Mouse (Mus musculus) myocyte (in vitro differentiated cells): Measurements from ENCODE around the gene Hsd17b11.

Experiments used
- E2F4 ChIP-seq: IDR thresholded peaks from one replicate; pipeline ENCODE4 v1.6.1; 2011; ENCODE audit warnings: mild to moderate bottlenecking, control low read depth, moderate library complexity; ENCODE audit not compliant: insufficient read depth
- MAX ChIP-seq: IDR thresholded peaks from one replicate; pipeline ENCODE4 v1.6.1; 2011; ENCODE audit warnings: low read depth, mild to moderate bottlenecking, control low read depth
- MYOG ChIP-seq, 3 experiments: IDR thresholded peaks; one replicate each; pipeline ENCODE4 v1.6.1; 2011; ENCODE audit warnings: control low read depth in 2 of 3, low read depth in 2 of 3, mild to moderate bottlenecking in 2 of 3; ENCODE audit not compliant: insufficient read length in 2 of 3, control insufficient read depth in 1 of 3, insufficient read depth in 1 of 3
- POLR2A ChIP-seq: IDR thresholded peaks from one replicate; pipeline ENCODE4 v1.6.1; 2011; ENCODE audit warnings: low read depth, mild to moderate bottlenecking, control low read depth, moderate library complexity; ENCODE audit not compliant: insufficient read length
- POLR2AphosphoS2 ChIP-seq: IDR thresholded peaks from one replicate; pipeline ENCODE4 v1.6.1; 2011; ENCODE audit warnings: low read depth, control low read depth; ENCODE audit not compliant: insufficient read length
- TCF12 ChIP-seq: IDR thresholded peaks from one replicate; pipeline ENCODE4 v1.6.1; 2011; ENCODE audit warnings: mild to moderate bottlenecking, control low read depth; ENCODE audit not compliant: poor library complexity, insufficient read depth, severe bottlenecking
- TCF3 ChIP-seq: IDR thresholded peaks from one replicate; pipeline ENCODE4 v1.6.1; 2011; ENCODE audit warnings: low read depth, control low read depth; ENCODE audit not compliant: insufficient read length
- USF1 ChIP-seq: IDR thresholded peaks from one replicate; pipeline ENCODE4 v1.6.1; 2011; ENCODE audit warnings: low read depth, mild to moderate bottlenecking, control low read depth, moderate library complexity

GRCm38 (mm10) chr5:103972379-103972778 is 49.3 kb downstream of the Hsd17b11 start:
- no peak for TF ChIP-seq MAX
- TF ChIP-seq TCF12, result no peak
- no peak for TF ChIP-seq USF1
- TF ChIP-seq MYOG (IDR thresholded peaks at IDR 0.05; ENCODE audit: control insufficient read depth in 1 of 3, insufficient read depth in 1 of 3, insufficient read length in 2 of 3, low read depth in 2 of 3), result no peak
- TF ChIP-seq E2F4, result no peak
- TF ChIP-seq POLR2A, result no peak
- TF ChIP-seq POLR2AphosphoS2, result no peak
- no peak for TF ChIP-seq TCF3
